21 mouse cellular contexts compared by ENCODE assay signal in genomic region chr8:82900958-82901357, GRCm38 (mm10).
"Had no signal": no experiment of that assay in that cellular context is flagged by ENCODE, and none has a peak within 500 bp of the region (broad histone marks: within the 10 kb centered on the region; RNA-seq: fewer than 3 reads in every experiment).

No protein-coding gene starts in this region.

- H3K4me3 ChIP-seq: kidney, embryonic 15.5 days; left cerebral cortex, adult 2 months; limb, embryonic 12.5 days; liver, embryonic 12.5 days; liver, embryonic 15.5 days; lung, embryonic 15.5 days; megakaryocyte, embryonic 14.5 days; midbrain, embryonic 10.5 days; stomach, embryonic 15.5 days had no signal

- H3K4me2 ChIP-seq: kidney, embryonic 15.5 days; limb, embryonic 12.5 days; liver, embryonic 12.5 days; liver, embryonic 15.5 days; lung, embryonic 15.5 days; stomach, embryonic 15.5 days had no signal

- DNase-seq: kidney, adult 8-10 months; kidney, postnatal 10 days; kidney, postnatal 36 days; layer of hippocampus, postnatal 36 days; liver; lung, adult 18-20 months; lung, postnatal 10 days; lung, postnatal 36 days; retina, postnatal 1 day; right cerebral cortex, postnatal 25 days; spleen, adult 18-20 months; thymus, postnatal 25 days had no signal

- H3K27me3 ChIP-seq: kidney, embryonic 15.5 days; limb, embryonic 12.5 days; liver, embryonic 12.5 days; liver, embryonic 15.5 days; lung, embryonic 15.5 days; megakaryocyte, embryonic 14.5 days; stomach, embryonic 15.5 days had no signal

- ATAC-seq: liver, embryonic 12.5 days had no signal

- H3K9me3 ChIP-seq: kidney, embryonic 15.5 days; limb, embryonic 12.5 days; liver, embryonic 12.5 days; liver, embryonic 15.5 days; lung, embryonic 15.5 days; megakaryocyte, embryonic 14.5 days; midbrain, embryonic 10.5 days; stomach, embryonic 15.5 days had no signal

- H3K27ac ChIP-seq: kidney, embryonic 15.5 days; left cerebral cortex, adult 2 months; limb, embryonic 12.5 days; liver, embryonic 12.5 days; liver, embryonic 15.5 days; lung, embryonic 15.5 days; midbrain, embryonic 10.5 days; stomach, embryonic 15.5 days had no signal

- H3K9ac ChIP-seq: kidney, embryonic 15.5 days; limb, embryonic 12.5 days; liver, embryonic 12.5 days; liver, embryonic 15.5 days; lung, embryonic 15.5 days; stomach, embryonic 15.5 days had no signal

- H3K4me1 ChIP-seq: kidney, embryonic 15.5 days; liver, embryonic 12.5 days; liver, embryonic 15.5 days; stomach, embryonic 15.5 days had no signal

- H3K36me3 ChIP-seq: kidney, embryonic 15.5 days; limb, embryonic 12.5 days; liver, embryonic 12.5 days; liver, embryonic 15.5 days; lung, embryonic 15.5 days; midbrain, embryonic 10.5 days; stomach, embryonic 15.5 days had no signal
